Mouse (Mus musculus): ENCODE measurements around the gene Il12rb1.

GRCm38 (mm10) chr8:70790846-70791245, 17.4 kb upstream of the Il12rb1 start:
- TF ChIP-seq CTCF (IDR thresholded peaks at IDR 0.05; ENCODE audit: borderline replicate concordance, control insufficient read depth, extremely low read depth, insufficient read depth, low read length, poor library complexity) (no peak), POLR2A (IDR thresholded peaks at IDR 0.05; ENCODE audit: control insufficient read depth, extremely low read depth, insufficient read depth, low read length, poor library complexity) (no peak)

Data from thymus, adult 2 months (tissue).